Mouse (Mus musculus) urinary bladder, postnatal 14 days (tissue): ENCODE measurements at regions not wholly inside any gene's neighbourhood (a gene's known extent, or its start where the extent isn't known, plus 50 kb on each side); places are given as distances from the start of the nearest gene placed in this dataset.

Source experiments
- DNase-seq: peaks from one replicate; pipeline ENCODE4 v3.0.0; 2021; ENCODE audit warnings: low spot score

DNA sequence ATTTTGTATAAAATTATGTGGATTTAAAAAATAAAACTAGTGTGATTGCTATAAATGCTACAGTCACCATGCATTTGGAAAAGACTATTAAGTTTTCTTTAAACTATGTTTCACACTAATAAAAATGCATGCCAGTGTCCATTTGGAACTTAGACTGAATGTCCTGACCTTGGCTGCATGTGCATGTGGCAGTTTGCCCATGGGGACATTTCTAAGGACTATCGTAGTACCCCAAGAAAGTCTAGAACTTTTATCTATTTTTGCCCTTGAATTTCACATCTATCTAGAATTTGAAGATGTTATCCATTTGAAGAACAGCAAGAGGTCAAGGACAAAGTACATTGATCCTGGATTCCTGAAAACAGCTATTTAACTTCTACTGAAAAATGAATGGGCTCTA lies 745.9 kb downstream of the Tmem182 start:
- no peak for DNase-seq

DNA sequence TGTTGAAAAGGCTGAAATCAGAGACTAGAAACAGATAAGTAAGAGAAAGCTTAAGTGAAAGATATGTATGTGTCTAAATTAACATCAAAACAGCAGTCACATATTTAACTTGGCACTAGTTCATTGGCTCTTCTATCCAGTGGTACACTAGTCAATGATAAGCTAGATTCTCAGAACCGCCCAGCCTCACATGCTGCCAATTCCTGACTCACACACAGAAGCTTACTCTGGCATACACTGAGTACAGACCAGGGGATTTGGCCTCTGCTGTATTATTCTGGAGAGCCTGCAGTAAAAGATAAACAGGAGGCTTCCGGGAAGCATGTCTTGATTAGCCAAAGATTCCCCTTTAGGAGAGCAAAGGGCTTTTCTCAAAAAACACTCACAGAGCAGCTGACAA lies 750.2 kb downstream of the Tmem182 start:
- DNase-seq = peak; percentile 42

DNA sequence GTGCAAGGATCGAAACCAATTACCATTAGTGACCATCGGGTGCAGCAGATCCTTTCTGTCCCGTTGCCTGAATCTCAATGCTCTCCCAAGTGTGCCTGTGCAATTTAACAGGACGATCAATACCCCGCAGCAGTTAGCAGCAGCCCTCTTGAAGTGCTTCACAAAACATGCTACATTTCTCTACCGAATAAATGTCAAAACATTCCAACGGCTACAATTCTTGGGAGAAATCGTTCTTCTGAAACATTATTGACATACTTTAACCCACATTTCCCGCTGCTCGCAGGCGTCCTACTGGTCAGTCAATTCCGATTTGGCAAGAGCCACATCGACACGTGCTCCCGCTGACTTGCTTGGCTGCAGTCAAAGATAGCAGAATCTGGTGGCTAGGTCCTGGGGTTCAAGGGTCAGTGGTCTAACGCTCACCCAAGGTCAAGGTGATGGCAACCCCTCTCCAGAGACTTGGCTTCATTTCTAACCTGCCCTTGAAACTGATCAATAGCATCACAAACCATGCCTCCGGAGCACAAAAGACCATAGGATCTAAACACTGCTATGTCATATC lies 753.8 kb downstream of the Tmem182 start:
- DNase-seq = no peak

DNA sequence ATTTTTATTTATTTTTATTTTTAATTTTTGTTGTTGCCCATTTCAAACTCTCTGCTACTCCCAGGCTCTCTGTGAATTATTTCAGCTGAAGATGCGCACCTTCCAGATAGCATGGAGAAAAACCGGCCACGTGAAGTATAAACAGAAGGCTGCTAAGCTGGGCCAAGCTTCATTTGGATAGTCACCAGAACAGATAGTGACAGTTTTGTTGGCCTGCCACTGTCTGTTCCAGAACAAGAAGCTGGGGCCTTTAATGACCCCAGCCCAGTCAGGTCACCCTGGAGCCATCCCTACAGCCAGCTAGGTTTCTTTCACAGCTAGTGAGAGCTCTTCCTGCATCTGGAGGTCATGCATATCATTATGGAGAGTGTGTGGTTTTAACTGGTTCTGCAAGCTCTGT lies 754.6 kb downstream of the Tmem182 start:
- no peak for DNase-seq

DNA sequence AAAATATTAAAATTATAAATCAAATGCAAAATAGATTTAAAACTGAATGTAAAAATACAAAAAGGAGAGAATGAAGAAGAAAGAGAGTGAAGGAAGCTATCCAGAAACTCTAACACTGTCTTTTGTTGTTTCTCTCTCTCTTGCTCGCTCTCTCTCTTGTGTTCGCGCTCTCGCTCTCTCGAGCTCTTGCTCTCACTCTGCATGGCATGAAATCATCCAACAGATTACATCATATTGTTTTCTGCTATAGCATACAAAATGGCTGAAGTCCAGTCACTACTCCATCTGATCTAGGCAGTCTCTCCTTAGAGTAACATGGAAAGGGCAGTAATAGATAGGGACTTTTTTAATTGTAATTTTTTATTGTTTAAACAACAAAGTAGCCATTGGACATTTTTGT lies 798.1 kb downstream of the Tmem182 start:
- no peak for DNase-seq

DNA sequence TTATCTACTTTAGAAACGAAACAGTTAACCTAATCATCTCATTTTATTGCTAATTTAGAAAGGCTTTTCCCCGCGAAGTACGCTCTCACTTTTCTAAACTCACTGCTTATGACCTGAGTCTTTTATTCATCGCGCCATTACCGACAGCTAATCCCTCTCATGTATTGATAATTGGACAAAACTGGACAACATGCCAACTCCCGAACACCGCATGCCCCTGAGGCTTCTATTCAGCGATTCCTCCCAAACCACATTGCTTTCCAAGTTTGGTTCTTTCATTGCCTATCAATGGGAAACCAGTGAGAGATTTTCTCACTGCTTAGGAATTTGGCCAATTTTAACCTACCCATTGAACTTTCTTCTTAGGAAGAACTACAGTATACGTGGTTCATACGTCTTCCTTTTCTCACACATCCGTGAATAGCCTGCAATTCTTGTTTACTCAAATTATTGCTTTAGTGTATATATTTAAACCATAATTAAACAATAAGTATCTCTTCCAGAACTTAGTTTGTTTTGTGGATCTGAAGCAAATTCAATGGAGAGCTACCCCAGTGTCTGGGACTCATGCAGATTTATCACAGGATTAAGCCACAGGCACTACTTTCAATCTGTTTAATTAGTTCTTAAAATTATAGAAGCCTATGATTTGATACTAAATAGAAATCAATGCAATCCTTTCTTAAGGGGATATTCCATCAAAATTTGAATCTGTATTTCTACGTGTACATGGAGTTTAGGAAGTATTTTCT lies 799.8 kb downstream of the Tmem182 start:
- DNase-seq = no peak

DNA sequence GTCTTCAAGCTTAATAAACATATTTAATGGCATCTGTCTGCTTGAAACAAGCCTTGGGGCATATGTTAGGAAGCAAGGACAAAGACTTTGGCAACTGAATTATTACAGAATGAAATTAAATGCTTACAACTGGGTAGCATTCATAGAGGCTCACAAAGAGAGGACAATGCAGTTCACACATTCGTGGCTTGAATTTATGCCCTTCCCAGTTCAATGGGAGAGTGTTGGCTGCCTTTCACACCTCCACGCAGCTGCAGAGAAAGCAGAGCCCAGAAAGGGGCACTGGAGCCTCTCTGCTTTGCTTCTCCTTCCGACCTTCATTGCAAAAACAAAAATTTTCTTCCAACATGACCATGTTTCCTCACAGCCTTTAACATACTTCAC lies 800.3 kb downstream of the Tmem182 start:
- no peak for DNase-seq

DNA sequence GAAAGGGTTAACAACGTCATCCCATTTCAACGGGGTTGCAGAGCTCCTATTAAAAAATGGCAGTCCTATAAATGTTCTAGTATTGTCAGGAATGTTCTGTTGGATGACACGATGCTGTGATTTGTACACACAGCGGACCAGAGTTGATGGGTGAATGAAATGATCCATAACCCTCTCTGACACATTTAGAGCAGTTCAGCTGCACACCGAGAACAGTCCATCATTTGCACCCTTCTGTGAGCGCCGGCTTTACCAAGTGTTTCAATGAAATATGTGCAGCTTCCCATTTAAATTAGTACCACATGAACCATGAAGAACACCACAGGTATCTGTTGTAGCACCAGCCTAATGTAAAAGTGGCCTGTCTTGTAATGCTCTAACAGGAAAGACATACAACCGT lies 805.4 kb downstream of the Tmem182 start:
- no peak for DNase-seq

DNA sequence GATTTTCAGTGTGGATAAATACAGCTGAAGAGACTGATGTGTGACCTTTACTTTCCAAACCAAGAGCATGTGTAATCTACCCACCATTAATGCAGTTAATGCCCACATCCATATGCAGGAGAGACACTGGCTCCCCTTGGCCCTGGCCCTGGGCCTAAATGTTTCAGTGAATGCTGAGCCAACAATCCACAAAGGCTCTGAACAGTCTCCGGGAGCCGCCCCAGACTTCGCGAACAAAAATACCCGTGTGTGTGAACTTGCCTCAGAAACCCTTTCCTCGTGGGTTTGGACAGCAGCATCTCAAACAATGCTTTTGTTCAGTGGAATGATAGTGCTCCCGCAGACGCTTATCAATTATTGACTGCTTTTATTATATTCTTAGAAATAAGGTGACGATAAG lies 846.4 kb downstream of the Tmem182 start:
- no peak for DNase-seq

DNA sequence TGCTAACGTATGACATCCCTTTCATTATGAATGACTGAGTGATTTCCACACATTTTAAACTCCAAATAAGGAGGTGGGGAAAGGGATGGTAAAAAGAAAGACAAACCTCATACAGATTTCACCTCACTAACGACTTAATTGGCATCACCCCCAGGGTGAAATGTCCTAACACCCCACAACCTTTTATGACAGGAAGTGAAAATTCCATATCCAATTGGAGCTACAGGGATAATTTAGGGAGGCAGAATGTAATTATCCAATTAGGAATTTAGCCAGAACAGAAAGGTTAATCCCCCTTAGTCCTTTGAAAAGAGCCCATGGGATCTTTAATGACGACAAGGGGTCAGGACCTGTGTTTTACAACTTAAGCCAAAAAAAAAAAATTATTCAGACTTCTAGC lies 846.8 kb downstream of the Tmem182 start:
- DNase-seq = no peak

DNA sequence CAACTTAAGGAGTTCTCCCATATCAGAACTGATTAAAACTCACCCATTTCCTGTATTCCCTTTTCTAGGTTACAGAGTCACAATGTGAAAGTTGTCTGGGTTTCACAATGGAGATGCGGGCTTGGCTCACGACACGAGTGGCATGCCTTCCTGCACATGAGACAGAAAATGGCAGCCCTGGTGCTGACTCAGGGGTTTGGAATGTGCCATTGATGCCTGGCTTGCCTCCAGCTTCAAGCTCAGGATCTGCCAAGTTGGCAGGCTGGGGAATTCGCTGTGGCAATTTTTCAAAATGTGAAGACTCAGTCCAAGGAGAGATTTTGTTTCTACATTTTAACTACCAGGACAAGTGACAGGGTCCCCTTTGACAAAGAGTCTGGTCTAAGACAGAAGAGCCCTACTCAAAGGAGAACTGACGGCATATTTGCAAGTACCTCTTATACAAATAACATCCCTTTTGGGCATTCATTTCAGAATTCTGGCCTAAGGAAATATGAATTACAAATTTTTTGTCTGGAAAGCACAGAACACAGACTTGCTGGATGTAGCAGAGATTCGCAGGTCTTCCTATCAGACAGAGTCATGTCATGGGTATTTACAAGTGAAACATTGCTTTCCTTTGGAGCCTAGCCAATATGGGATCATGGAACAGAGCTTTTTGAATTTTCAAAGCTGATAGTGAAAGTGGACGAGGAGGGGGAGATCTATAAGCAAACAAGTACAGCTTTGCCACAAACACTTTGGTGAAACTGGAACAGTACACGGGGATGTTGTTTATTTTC lies 847.4 kb downstream of the Tmem182 start:
- peak; percentile 33 for DNase-seq

DNA sequence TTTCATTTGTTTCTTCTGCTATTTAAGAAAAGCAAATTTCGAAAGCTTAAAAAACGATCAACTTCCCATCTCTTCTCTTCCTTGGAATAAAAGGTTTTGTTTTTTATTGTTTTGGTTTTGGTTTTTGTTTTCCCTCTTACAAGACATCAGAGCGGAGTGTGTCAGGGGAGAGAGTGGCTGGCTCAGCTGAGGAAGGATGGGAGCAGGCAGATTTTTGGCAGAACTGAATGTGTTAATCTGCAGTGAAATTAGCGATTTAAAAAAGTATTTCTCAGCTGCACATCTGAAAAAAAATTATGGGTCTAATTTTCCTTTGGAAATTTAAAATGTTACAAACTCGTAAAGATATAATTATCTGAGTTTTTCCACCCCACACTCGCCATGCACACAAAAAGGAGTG lies 868.7 kb downstream of the Tmem182 start:
- no peak for DNase-seq

DNA sequence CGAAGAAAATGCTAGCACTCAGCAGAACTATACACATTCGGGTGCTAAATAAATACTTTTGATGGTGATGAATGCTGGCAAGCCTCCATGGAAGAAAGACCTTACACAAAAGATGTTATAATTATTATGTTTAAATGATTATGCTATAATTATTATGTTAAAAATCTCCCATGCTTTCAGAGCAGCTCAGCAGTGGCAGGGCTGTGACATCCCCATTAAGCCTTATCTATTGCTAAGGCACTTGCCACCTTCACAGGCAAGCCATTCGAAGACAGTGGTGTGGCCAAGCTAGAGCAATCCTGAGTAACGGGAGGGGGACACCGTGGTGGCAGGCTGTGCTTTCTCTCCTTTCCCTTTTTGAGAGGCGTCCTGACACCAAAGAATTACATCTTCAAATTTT lies 869.9 kb downstream of the Tmem182 start:
- DNase-seq = no peak

DNA sequence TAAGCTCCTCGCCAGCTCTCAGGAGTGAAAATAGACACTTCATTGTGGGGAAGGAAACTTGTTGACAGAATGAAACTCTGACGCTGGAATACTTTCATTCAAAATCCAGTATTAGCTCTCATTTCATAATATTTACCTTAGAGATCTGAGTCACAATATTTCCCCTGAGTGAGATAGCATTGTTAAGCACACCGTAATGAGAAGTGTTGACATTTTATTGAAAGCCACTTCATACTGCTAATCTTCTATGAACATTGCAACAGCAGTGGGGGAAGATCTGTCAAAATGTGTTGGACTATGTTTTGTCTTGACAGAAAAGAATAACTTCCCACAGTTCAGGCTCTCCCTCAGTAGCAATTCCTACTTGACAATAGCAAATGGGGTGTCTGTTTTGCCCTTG lies 900.3 kb downstream of the Tmem182 start:
- no peak for DNase-seq

DNA sequence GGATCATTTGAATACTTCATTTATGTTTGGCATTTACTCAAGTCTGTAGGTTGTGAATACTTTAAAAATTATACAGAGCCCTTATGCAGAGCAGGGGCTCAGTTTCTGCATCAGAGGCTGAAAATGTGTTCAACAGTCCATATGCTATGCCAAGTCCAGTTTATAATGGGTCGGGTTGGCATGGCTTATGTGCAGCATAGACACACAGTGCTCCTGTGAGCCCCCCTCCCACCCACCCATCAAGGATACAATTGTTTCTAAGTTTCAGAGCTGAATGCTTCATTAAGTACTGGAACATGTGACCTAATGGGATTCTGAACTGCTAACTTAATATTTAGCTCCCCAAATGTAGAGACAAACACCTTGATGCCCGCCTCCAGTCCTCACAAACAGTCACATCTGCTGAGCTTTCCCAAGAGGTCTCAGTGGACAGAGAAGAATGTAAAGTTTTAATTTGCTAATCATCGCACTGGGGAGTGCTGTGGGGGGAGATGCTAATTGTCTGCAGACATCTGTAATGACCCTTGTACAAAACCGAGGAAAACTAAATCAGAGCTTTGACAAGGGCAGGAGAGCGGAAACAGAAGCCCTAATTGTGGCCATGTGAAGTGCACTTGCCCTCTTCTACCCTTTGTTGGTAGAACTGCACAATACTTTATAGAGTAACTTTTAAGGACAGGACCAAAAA lies 937.4 kb downstream of the Tmem182 start:
- DNase-seq = no peak

DNA sequence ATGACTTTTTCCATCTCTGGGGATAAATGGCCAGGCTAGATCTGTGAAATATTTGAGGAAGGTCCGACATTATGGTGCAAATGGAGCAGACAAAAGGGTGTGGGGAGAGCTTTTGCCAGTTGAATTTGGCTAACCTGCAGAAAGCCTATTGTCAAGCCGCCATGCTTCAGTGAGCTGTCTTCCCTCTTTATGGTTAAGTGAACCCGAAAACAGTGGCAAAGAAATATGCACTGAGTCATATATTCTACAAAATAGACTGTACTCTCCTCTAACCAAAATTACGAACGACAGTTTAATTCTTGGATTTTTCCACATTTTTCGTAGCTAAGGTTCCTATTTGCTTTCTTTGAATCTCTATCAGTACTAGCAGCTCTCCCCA lies 937.9 kb downstream of the Tmem182 start:
- no peak for DNase-seq

DNA sequence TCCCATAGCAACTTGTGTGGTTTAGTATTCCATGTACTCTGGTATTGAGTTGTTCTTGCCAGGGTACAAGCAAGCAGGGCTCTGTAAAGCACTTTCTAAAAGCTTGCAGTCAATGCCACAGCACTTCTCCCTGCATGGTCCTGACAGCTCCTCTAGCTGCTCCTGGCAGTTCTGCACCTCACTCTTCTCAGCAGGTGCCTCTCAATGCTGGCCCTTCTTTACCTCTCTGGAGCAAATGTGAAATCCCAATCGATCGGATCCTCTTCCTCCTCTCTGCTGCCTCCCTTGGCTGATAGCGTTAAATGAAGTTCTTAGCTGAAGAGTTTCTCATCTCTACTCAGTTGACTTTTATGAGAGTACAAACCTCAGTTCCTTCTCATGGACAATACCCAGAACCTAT lies 939.1 kb downstream of the Tmem182 start:
- DNase-seq = no peak

DNA sequence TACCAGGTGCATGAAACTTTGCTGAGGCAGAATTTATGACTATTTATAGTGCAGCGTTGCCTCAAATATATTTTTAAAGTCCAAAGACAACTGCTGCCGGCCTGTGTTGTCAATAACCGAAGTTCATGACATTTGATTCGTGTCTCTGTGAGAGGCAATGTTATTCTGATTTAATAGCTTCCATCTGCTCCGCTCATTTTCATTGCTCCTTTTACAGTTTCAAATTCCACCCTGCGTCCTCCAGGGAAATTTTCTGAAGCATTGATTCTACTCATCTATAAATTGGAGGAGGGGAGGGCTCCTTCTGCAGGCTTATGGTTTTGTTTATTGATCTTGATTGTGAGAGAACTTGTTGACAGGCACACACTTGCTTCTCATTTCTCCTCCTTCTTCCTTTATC lies 936.2 kb upstream of the Pou3f3 start:
- DNase-seq = no peak
